Mouse (Mus musculus): ENCODE results near the gene Emg1. TPM values are rescaled to one million over a fixed set of nuclear protein-coding genes. Genes with fewer than 3 reads are reported as not detected.

Emg1 gene
- 81.8 and 92.0 TPM in 2 replicates for polyA plus RNA-seq (2021; fragmentation: Nextera tagmentation)
- long read RNA-seq, experiment 1, transcript Emg1-204 (5 exons, 917 nt): minor isoform, 5 of 95 reads
- long read RNA-seq, experiment 1, transcript Emg1-201 (6 exons, 1,034 nt): major isoform, 57 of 95 reads
- long read RNA-seq, experiment 1, partial matches to known transcripts: 0 of 95 reads
- long read RNA-seq, experiment 1, other reads (novel, unspliced or antisense): 29 of 95 reads
- long read RNA-seq, experiment 2, transcript Emg1-201 (6 exons, 1,034 nt): major isoform, 66 of 94 reads
- long read RNA-seq, experiment 2, partial matches to known transcripts: 5 of 94 reads
- long read RNA-seq, experiment 2, other reads (novel, unspliced or antisense): 23 of 94 reads

GRCm38 (mm10) chr6:124711824-124712782 is at the start of gene Emg1, which contains the start of gene Phb2:
TSS of gene Emg1 (minus strand) at chr6:124712178.
TSS of gene Phb2 (plus strand) at chr6:124712336.

GRCm38 (mm10) chr6:124755831-124756595 is 44.0 kb upstream of the Emg1 start, which contains the start of the genes Gm45234 and Atn1:
TSS of gene Gm45234 (minus strand) at chr6:124756021.
TSS of gene Atn1 (minus strand) at chr6:124756524.

GRCm38 (mm10) chr6:124740888-124741761 is 29.1 kb upstream of the Emg1 start, which contains the start of gene Grcc10:
TSS of gene Grcc10 (minus strand) at chr6:124741374.

GRCm38 (mm10) chr6:124738511-124739023 is 26.6 kb upstream of the Emg1 start, which contains the start of gene Ptpn6:
TSS of gene Ptpn6 (minus strand) at chr6:124738714.

GRCm38 (mm10) chr6:124662477-124663423 is 49.2 kb downstream of the Emg1 start, which contains the start of gene Lpcat3:
TSS of gene Lpcat3 (plus strand) at chr6:124663027.

Other genes with a start within 250 kb of the Emg1 start
- gene Clstn3, start 247.4 kb downstream of the Emg1 start, polyA plus RNA-seq (2021; fragmentation: Nextera tagmentation): 47.8 and 63.4 TPM in 2 replicates
- 0.40 and 0.51 TPM in 2 replicates for gene C1rl, start 219.1 kb downstream of the Emg1 start, polyA plus RNA-seq (2021; fragmentation: Nextera tagmentation)
- gene C1ra, start 199.8 kb downstream of the Emg1 start, polyA plus RNA-seq (2021; fragmentation: Nextera tagmentation): 2.4 and 2.5 TPM in 2 replicates
- 0.43 and 0.45 TPM in 2 replicates for gene C1s1, start 169.8 kb downstream of the Emg1 start, polyA plus RNA-seq (2021; fragmentation: Nextera tagmentation)
- not detected in 2 replicates for gene C1rb, start 141.9 kb downstream of the Emg1 start, polyA plus RNA-seq (2021; fragmentation: Nextera tagmentation)
- gene C1s2, start 76.1 kb downstream of the Emg1 start, polyA plus RNA-seq (2021; fragmentation: Nextera tagmentation): not detected in 2 replicates
- gene Lpcat3, start 49.2 kb downstream of the Emg1 start, polyA plus RNA-seq (2021; fragmentation: Nextera tagmentation): 14.8 and 15.8 TPM in 2 replicates
- 143 and 147 TPM in 2 replicates for gene Phb2, start 158 bp upstream of the Emg1 start, polyA plus RNA-seq (2021; fragmentation: Nextera tagmentation)
- 3.5 and 5.4 TPM in 2 replicates for gene Ptpn6, start 26.5 kb upstream of the Emg1 start, polyA plus RNA-seq (2021; fragmentation: Nextera tagmentation)
- gene Grcc10, start 29.2 kb upstream of the Emg1 start, polyA plus RNA-seq (2021; fragmentation: Nextera tagmentation): 1,134 and 1,230 TPM in 2 replicates
- gene Gm45234, start 43.8 kb upstream of the Emg1 start, polyA plus RNA-seq (2021; fragmentation: Nextera tagmentation): not detected in 2 replicates
- gene Atn1, start 44.3 kb upstream of the Emg1 start, polyA plus RNA-seq (2021; fragmentation: Nextera tagmentation): 12.8 and 30.3 TPM in 2 replicates
- gene Eno2, start 57.5 kb upstream of the Emg1 start, polyA plus RNA-seq (2021; fragmentation: Nextera tagmentation): 524 and 939 TPM in 2 replicates
- 0.85 and 2.2 TPM in 2 replicates for gene Lrrc23, start 67.5 kb upstream of the Emg1 start, polyA plus RNA-seq (2021; fragmentation: Nextera tagmentation)
- 3.9 and 5.0 TPM in 2 replicates for gene Spsb2, start 96.5 kb upstream of the Emg1 start, polyA plus RNA-seq (2021; fragmentation: Nextera tagmentation)
- 1,295 and 1,347 TPM in 2 replicates for gene Tpi1, start 102.1 kb upstream of the Emg1 start, polyA plus RNA-seq (2021; fragmentation: Nextera tagmentation)
- gene Usp5, start 117.3 kb upstream of the Emg1 start, polyA plus RNA-seq (2021; fragmentation: Nextera tagmentation): 82.3 and 115 TPM in 2 replicates
- 0.65 and 0.78 TPM in 2 replicates for gene Cdca3, start 117.4 kb upstream of the Emg1 start, polyA plus RNA-seq (2021; fragmentation: Nextera tagmentation)
- not detected in 2 replicates for gene Gnb3, start 128.1 kb upstream of the Emg1 start, polyA plus RNA-seq (2021; fragmentation: Nextera tagmentation)
- gene P3h3, start 145.6 kb upstream of the Emg1 start, polyA plus RNA-seq (2021; fragmentation: Nextera tagmentation): 0.99 and 5.6 TPM in 2 replicates
- gene Gpr162, start 151.8 kb upstream of the Emg1 start, polyA plus RNA-seq (2021; fragmentation: Nextera tagmentation): 0.87 and 14.7 TPM in 2 replicates
- gene Cd4, start 176.0 kb upstream of the Emg1 start, polyA plus RNA-seq (2021; fragmentation: Nextera tagmentation): 5.7 and 6.2 TPM in 2 replicates
- 7.3 and 8.8 TPM in 2 replicates for gene Lag3, start 199.5 kb upstream of the Emg1 start, polyA plus RNA-seq (2021; fragmentation: Nextera tagmentation)
- gene Ptms, start 207.9 kb upstream of the Emg1 start, polyA plus RNA-seq (2021; fragmentation: Nextera tagmentation): 367 and 833 TPM in 2 replicates
- 569 and 770 TPM in 2 replicates for gene Mlf2, start 219.2 kb upstream of the Emg1 start, polyA plus RNA-seq (2021; fragmentation: Nextera tagmentation)